In the genomic region with DNA sequence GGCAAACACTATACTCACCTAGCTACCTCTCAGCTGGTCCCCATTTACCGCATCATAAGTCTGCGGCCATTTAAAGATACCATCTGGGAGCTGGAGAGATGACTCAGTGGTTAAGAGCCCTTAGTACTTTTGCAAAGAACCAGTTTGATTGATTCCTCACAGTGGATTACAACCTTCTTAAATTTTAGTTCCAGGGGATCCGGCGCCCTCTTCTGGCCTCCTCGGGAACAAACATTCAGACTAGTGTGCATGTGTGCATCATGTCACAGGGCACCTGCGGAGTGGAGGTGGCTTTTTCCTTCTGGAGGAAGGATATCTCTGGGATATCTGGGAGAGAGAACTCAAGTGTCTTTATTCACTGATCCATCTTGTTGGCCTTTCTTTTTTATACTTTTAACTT, we compare ENCODE assay signal across 8 mouse cellular contexts. TPM values are rescaled to one million over a fixed set of nuclear protein-coding genes. Genes with fewer than 3 reads are reported as not detected.
DNase-seq lines count a peak whose midpoint lies in the region; ATAC-seq and TF ChIP-seq lines count a peak whose summit lies in the region.

No protein-coding gene starts in this region.

- no peak for DNase-seq in heart, postnatal 0 days (ENCODE audit: low spot score)
- no peak for DNase-seq in heart, embryonic 10.5 days (ENCODE audit: low spot score)
- DNase-seq in CD8-positive naive resting alpha-beta T cell, adult 2 months (ENCODE audit: low read depth in 2 of 2, low spot score in 2 of 2), result peak; percentile 54 to 79
- DNase-seq in layer of hippocampus, adult 9-11 months, result peak; percentile 64
- DNase-seq in mesoderm, embryonic 11.5 days (ENCODE audit: low read depth, low spot score), result peak; percentile 68
- DNase-seq in thymus, adult 2 months, result peak; percentile 75

- no peak overlapping the region for H3K4me3 ChIP-seq in heart, postnatal 0 days (ENCODE audit: low read depth, low read length)
- H3K4me3 ChIP-seq in heart, embryonic 10.5 days, result no peak overlapping the region
- H3K4me3 ChIP-seq in bone marrow, adult 2 months (replicated peaks; ENCODE audit: control insufficient read depth, low read depth, low read length), result no peak overlapping the region
- no peak overlapping the region for H3K4me3 ChIP-seq in thymus, adult 2 months (ENCODE audit: control insufficient read depth, insufficient read depth, low read length)

- no peaks in the 10 kb centered on the region for H3K9me3 ChIP-seq in heart, postnatal 0 days (replicated peaks; ENCODE audit: control insufficient read depth, low read length)
- H3K9me3 ChIP-seq in heart, embryonic 10.5 days, result no peaks in the 10 kb centered on the region

- H3K36me3 ChIP-seq in heart, postnatal 0 days (replicated peaks; ENCODE audit: control insufficient read depth, insufficient read depth, low read length), result no peaks in the 10 kb centered on the region
- no peaks in the 10 kb centered on the region for H3K36me3 ChIP-seq in heart, embryonic 10.5 days
- H3K36me3 ChIP-seq in thymus, adult 2 months (ENCODE audit: control insufficient read depth, insufficient read depth, low read length), result no peaks in the 10 kb centered on the region

- H3K9ac ChIP-seq in heart, postnatal 0 days (replicated peaks; ENCODE audit: low read depth, low read length), result no peak overlapping the region

- peaks cover 4% of the 10 kb centered on the region; the same call in 1 of the 2 replicates for H3K4me1 ChIP-seq in heart, postnatal 0 days (ENCODE audit: control insufficient read depth, insufficient read depth)
- H3K4me1 ChIP-seq in heart, embryonic 10.5 days, result peaks cover 20% of the 10 kb centered on the region
- peaks cover 1% of the 10 kb centered on the region; the same call in 1 of the 2 replicates for H3K4me1 ChIP-seq in bone marrow, adult 2 months (ENCODE audit: control insufficient read depth, insufficient read depth, low read length)
- H3K4me1 ChIP-seq in thymus, adult 2 months (replicated peaks; ENCODE audit: control insufficient read depth, insufficient read depth, low read length), result peaks cover 21% of the 10 kb centered on the region

- ATAC-seq in heart, postnatal 0 days (ENCODE audit: insufficient read depth, low read depth), result no peak
- peak; percentile 60; the same call in 1 of the 2 replicates for ATAC-seq in erythroid progenitor cell, adult 5-6 weeks (replicated peaks; ENCODE audit: low FRiP score, poor library complexity, severe bottlenecking)

- H3K27me3 ChIP-seq in heart, postnatal 0 days (ENCODE audit: control insufficient read depth, insufficient read depth, low read length), result no peaks in the 10 kb centered on the region
- H3K27me3 ChIP-seq in heart, embryonic 10.5 days (ENCODE audit: insufficient read depth, poor library complexity, severe bottlenecking), result peaks cover 11% of the 10 kb centered on the region
- H3K27me3 ChIP-seq in thymus, adult 2 months (ENCODE audit: control insufficient read depth, insufficient read depth, low read length), result no peaks in the 10 kb centered on the region

- no peak overlapping the region for H3K4me2 ChIP-seq in heart, postnatal 0 days (ENCODE audit: low read depth, low read length)

- no peak overlapping the region for H3K27ac ChIP-seq in heart, postnatal 0 days (ENCODE audit: low read depth)
- no peak overlapping the region for H3K27ac ChIP-seq in heart, embryonic 10.5 days
- no peak overlapping the region for H3K27ac ChIP-seq in bone marrow, adult 2 months (ENCODE audit: control insufficient read depth, insufficient read depth, low read depth, low read length, poor library complexity)
- H3K27ac ChIP-seq in thymus, adult 2 months (ENCODE audit: control insufficient read depth, insufficient read depth, low read length), result no peak overlapping the region

- TF ChIP-seq POLR2A in bone marrow, adult 2 months (IDR thresholded peaks at IDR 0.05; ENCODE audit: borderline replicate concordance, control insufficient read depth, low read depth, low read length), result no peak
- TF ChIP-seq POLR2A in thymus, adult 2 months (IDR thresholded peaks at IDR 0.05; ENCODE audit: control insufficient read depth, extremely low read depth, insufficient read depth, low read length, poor library complexity), result no peak

- WGBS in heart, postnatal 0 days, result 22% methylated on average over 6 of the region's 6 CpGs
- WGBS in heart, embryonic 10.5 days, result 24% methylated on average over 6 of the region's 6 CpGs
- WGBS in bone marrow, adult 2 months, result 15% methylated on average over 6 of the region's 6 CpGs
- WGBS in thymus, adult 2 months, result 21% methylated on average over 6 of the region's 6 CpGs

- TF ChIP-seq CTCF in heart, postnatal 0 days (IDR thresholded peaks at IDR 0.05; ENCODE audit: low read depth), result peak; percentile 62
- TF ChIP-seq CTCF in bone marrow, adult 2 months (IDR thresholded peaks at IDR 0.05; ENCODE audit: control insufficient read depth, insufficient read depth, low read length), result peak; percentile 65
- TF ChIP-seq CTCF in thymus, adult 2 months (IDR thresholded peaks at IDR 0.05; ENCODE audit: borderline replicate concordance, control insufficient read depth, extremely low read depth, insufficient read depth, low read length, poor library complexity), result peak; percentile 33; the same call in 1 of the 2 replicates

- TF ChIP-seq EP300 in heart, postnatal 0 days (IDR thresholded peaks at IDR 0.05; ENCODE audit: low read depth), result no peak

RNA-seq across cellular contexts. Expression of a gene that starts 5.1 kb away (rescaled TPM):
- total RNA-seq in heart, postnatal 0 days (2014; rRNA removed; ENCODE audit: low replicate concordance), result 18.5 and 25.5 TPM in 2 replicates
- polyA plus RNA-seq in heart, postnatal 0 days (2015; fragmentation: Nextera tagmentation; extraction: Ambion mirVana), result 7.5 and 7.6 TPM in 2 replicates
- polyA plus RNA-seq in heart, embryonic 10.5 days (2016; fragmentation: Nextera tagmentation; extraction: Ambion mirVana), result 21.1 and 27.9 TPM in 2 replicates
- 10.9 and 19.1 TPM in 2 replicates for polyA plus RNA-seq in bone marrow, adult 2 months (2011; ENCODE audit: insufficient read depth, insufficient read length, low replicate concordance, missing spikeins)
- 4.3 and 8.8 TPM in 2 replicates for total RNA-seq in erythroid progenitor cell, adult 5-6 weeks (2015; ENCODE audit: low replicate concordance)
- total RNA-seq in erythroid progenitor cell, adult 5-6 weeks (2017; ENCODE audit: low replicate concordance), result 4.4 and 4.5 TPM in 2 replicates
- polyA plus RNA-seq in thymus, adult 2 months (2012; rRNA removed), result 83.1 and 101 TPM in 2 replicates

RNA-seq across cellular contexts. Expression of a gene that starts 31.6 kb away (rescaled TPM):
- total RNA-seq in heart, postnatal 0 days (2014; rRNA removed; ENCODE audit: low replicate concordance), result 5.1 and 6.0 TPM in 2 replicates
- polyA plus RNA-seq in heart, postnatal 0 days (2015; fragmentation: Nextera tagmentation; extraction: Ambion mirVana), result 4.6 and 5.0 TPM in 2 replicates
- 11.6 and 13.6 TPM in 2 replicates for polyA plus RNA-seq in heart, embryonic 10.5 days (2016; fragmentation: Nextera tagmentation; extraction: Ambion mirVana)
- 0.43 and 3.0 TPM in 2 replicates for polyA plus RNA-seq in bone marrow, adult 2 months (2011; ENCODE audit: insufficient read depth, insufficient read length, low replicate concordance, missing spikeins)
- total RNA-seq in erythroid progenitor cell, adult 5-6 weeks (2015; ENCODE audit: low replicate concordance), result not detected in 2 replicates
- total RNA-seq in erythroid progenitor cell, adult 5-6 weeks (2017; ENCODE audit: low replicate concordance), result 0.26 TPM in 1 of 2 replicates, not detected in the other
- 8.7 and 9.6 TPM in 2 replicates for polyA plus RNA-seq in thymus, adult 2 months (2012; rRNA removed)

RNA-seq across cellular contexts. Expression of a gene that starts 38.8 kb away (rescaled TPM):
- 18.0 and 66.7 TPM in 2 replicates for total RNA-seq in heart, postnatal 0 days (2014; rRNA removed; ENCODE audit: low replicate concordance)
- 12.0 and 13.9 TPM in 2 replicates for polyA plus RNA-seq in heart, postnatal 0 days (2015; fragmentation: Nextera tagmentation; extraction: Ambion mirVana)
- 20.4 and 24.5 TPM in 2 replicates for polyA plus RNA-seq in heart, embryonic 10.5 days (2016; fragmentation: Nextera tagmentation; extraction: Ambion mirVana)
- 27.7 and 30.7 TPM in 2 replicates for polyA plus RNA-seq in bone marrow, adult 2 months (2011; ENCODE audit: insufficient read depth, insufficient read length, low replicate concordance, missing spikeins)
- 119 and 142 TPM in 2 replicates for total RNA-seq in erythroid progenitor cell, adult 5-6 weeks (2015; ENCODE audit: low replicate concordance)
- total RNA-seq in erythroid progenitor cell, adult 5-6 weeks (2017; ENCODE audit: low replicate concordance), result 109 and 145 TPM in 2 replicates
- polyA plus RNA-seq in thymus, adult 2 months (2012; rRNA removed), result 46.4 and 54.1 TPM in 2 replicates

RNA-seq across cellular contexts. Expression of a gene that starts 41.8 kb away (rescaled TPM):
- total RNA-seq in heart, postnatal 0 days (2014; rRNA removed; ENCODE audit: low replicate concordance), result not detected in 2 replicates
- 0.04 TPM in 1 of 2 replicates, not detected in the other for polyA plus RNA-seq in heart, postnatal 0 days (2015; fragmentation: Nextera tagmentation; extraction: Ambion mirVana)
- polyA plus RNA-seq in heart, embryonic 10.5 days (2016; fragmentation: Nextera tagmentation; extraction: Ambion mirVana), result not detected in 2 replicates
- polyA plus RNA-seq in bone marrow, adult 2 months (2011; ENCODE audit: insufficient read depth, insufficient read length, low replicate concordance, missing spikeins), result not detected in 2 replicates
- total RNA-seq in erythroid progenitor cell, adult 5-6 weeks (2015; ENCODE audit: low replicate concordance), result not detected in 2 replicates
- 0.51 TPM in 1 of 2 replicates, not detected in the other for total RNA-seq in erythroid progenitor cell, adult 5-6 weeks (2017; ENCODE audit: low replicate concordance)
- 0.04 and 0.05 TPM in 2 replicates for polyA plus RNA-seq in thymus, adult 2 months (2012; rRNA removed)

Comparison
In these comparisons a context has a peak if more than half of its experiments do, and no peak if none do; other contexts are left out.
1. DNase-seq: peak in CD8-positive naive resting alpha-beta T cell, adult 2 months (2 of 2), layer of hippocampus, adult 9-11 months (single experiment), mesoderm, embryonic 11.5 days (single experiment) and thymus, adult 2 months (single experiment); none in heart, postnatal 0 days (single experiment) and heart, embryonic 10.5 days (single experiment).
2. Peak in every context shown above with its lines, with median percentiles within 50 percentile points of each other: CTCF ChIP-seq.